Mouse (Mus musculus) activated CD4-positive, CD25-positive, alpha-beta regulatory T cell, adult 4 months (primary cell): ENCODE data around the gene Ppp2r2c. TPM values are rescaled to one million over a fixed set of nuclear protein-coding genes. Genes with fewer than 3 reads are reported as not detected.

Experiments used
- ATAC-seq: one replicate; pipeline ENCODE4 v1.8.0; 2017
- polyA plus RNA-seq, 2 experiments: library from polyadenylated mRNA; unstranded; fragments of 100-300 nt; shearing (Covaris generic); gene quantifications; one replicate each; pipeline ENCODE4 v1.2.1; 2017

Gene Ppp2r2c
- polyA plus RNA-seq, 2 experiments from 2014 or later, result not detected

DNA sequence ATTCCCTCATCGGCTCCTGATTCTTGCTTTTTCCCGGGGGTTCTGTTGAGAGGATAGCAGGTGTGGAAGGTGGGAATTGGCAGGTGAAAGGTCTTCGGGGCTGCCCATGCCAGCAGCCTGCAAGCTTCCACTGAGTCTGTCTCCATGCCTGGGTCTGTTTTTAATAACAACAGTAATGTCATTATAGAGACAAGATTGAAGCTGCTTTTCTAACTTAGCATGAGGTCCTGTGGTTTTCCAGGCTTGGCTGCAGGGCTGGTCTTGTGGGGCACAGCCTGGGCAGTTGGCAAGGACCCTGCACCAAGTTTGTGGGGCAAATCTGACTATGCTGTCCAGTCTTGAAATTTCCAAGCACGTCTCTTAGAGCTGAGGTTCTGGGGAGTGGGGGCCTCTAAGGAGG is 7.6 kb downstream of the Ppp2r2c start:
- no peak for ATAC-seq

- no peak for ATAC-seq
Observed at GRCm38 (mm10) chr5:36876777-36877396, 8.6 kb downstream of the Ppp2r2c start.

GRCm38 (mm10) chr5:36877641-36878040 is 9.3 kb downstream of the Ppp2r2c start:
- ATAC-seq, result no peak

DNA sequence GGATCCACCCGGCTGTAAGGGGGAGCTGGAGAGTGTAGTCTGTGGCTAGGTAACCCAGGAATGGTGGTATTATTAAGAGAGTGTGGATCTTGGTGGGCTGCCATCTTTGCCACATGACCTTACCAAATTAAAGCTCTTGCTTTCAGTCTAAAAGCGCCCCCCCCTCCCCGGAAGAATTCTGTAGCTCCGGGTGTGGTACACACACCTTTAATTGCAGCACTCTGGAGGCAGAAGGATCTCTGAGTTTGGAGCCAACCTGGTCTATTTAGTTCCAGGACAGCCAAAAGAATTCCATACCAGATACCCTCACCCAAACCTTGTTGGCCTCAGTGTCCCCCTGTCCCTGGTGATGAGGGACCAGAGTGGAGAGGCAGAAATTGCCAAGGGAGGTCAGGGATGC is 10.5 kb downstream of the Ppp2r2c start:
- no peak for ATAC-seq

- ATAC-seq, result no peak
Observed at GRCm38 (mm10) chr5:36880622-36881021, 12.3 kb downstream of the Ppp2r2c start.

- ATAC-seq, result no peak
Observed at GRCm38 (mm10) chr5:36883516-36883915, 15.2 kb downstream of the Ppp2r2c start.

GRCm38 (mm10) chr5:36885067-36885466 is 16.8 kb downstream of the Ppp2r2c start:
- no peak for ATAC-seq

- ATAC-seq, result no peak
Observed at GRCm38 (mm10) chr5:36885595-36885994, 17.3 kb downstream of the Ppp2r2c start.

- no peak for ATAC-seq
Observed at GRCm38 (mm10) chr5:36886298-36886697, 18.0 kb downstream of the Ppp2r2c start.

DNA sequence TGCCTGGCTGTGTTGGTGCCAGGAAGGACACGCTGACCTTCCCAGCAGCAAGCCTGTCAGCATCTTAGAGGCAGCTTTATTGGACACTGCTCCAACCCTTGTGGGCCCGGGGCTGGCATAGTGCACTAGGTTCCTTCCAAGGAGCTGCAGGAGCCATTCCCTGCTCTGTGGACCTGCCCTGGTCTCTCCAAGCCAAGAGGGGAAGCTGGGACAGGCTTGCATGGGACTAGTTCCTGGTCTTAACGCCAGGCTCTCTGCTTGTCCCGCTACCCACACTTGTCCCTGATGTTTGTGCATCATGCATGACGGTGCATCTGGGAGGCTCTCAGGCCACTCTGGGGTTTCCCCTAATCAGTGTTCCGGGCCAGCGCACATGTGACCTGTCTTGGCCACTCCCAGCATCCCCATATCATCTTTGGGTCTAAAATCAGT is 18.6 kb downstream of the Ppp2r2c start:
- ATAC-seq, result no peak

DNA sequence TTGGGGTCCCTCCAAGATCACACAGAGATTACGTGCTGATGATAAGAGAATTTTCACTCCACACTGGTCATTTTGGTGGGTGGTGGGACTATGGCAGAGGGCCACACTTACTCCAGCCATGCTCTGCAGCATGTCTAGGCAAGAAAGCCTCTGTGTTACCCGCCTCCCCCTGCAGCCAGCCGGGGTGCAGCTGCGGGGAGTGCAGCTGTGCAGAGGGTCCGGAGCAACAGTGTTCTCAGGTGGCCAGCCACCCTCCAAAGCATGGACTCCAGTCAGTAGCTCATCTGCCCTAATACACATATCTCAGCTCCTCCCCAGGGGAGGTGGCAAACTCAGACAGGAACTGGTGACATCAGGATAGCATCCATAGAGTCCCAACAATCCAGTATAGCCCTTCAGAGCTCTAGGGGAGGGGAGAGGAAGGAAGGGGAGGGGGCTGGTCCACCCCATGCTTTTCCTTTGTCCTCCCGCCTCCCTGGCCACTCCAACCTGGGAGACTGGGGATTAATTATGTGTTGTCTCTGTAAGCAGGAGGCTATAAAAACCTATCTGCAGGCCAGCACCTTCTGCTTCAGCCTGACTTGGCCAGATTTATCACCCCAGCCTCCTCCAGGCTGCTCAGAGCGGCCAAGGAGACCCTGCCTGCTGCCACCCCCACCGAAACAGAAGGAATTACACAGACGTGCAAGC is 19.1 kb downstream of the Ppp2r2c start:
- no peak for ATAC-seq

GRCm38 (mm10) chr5:36888501-36888900 is 20.2 kb downstream of the Ppp2r2c start:
- ATAC-seq, result no peak

GRCm38 (mm10) chr5:36888911-36889310 is 20.6 kb downstream of the Ppp2r2c start:
- ATAC-seq, result no peak

DNA sequence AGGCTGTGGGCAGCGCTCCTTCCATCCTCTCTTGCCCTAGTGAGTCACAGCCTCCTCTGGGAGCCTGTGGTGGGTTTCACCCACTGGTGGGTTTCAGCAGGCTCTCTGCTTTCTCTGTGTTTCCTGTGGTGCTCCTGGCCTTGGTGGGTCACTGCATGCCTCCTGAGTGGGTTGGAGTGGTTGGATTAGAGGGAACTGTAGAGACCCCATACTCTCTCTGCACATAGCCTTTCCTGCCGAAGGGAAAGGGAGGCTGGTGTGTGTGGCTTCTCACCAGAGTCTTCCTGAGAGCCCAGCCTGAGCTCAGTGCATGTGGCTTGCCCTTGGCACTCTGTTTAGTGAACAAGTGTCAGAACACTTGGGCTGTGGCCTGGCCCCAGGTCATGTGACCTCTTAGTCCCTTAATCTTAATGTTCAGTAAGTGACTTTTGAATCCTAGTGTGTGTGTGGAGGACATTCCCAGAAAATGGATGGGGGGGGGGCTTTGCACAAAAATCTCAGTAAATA is 21.1 kb downstream of the Ppp2r2c start:
- no peak for ATAC-seq

DNA sequence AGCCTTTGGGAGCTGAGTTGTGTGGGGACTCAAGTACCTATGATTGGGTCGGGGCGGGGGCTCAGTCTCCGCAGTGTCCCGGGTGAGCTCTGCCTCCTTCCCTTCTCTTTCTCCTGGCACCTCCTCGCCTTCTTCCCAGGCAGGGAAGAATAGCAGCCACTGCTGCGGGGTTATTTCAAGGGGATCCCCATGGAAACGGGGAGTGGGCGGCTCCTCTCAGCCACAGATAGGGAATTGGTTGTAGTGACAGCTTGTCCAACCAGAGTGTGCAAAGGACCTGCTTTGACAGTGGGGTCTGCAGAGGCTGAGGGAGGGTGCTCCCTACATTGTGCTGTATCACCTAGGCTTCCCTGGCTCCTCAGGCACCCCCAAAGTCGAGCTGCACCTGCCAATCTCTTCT is 22.5 kb downstream of the Ppp2r2c start:
- ATAC-seq, result no peak

- ATAC-seq, result no peak
Observed at GRCm38 (mm10) chr5:36891793-36892470, 23.6 kb downstream of the Ppp2r2c start.

- ATAC-seq, result no peak
Observed at GRCm38 (mm10) chr5:36893263-36893662, 24.9 kb downstream of the Ppp2r2c start.

DNA sequence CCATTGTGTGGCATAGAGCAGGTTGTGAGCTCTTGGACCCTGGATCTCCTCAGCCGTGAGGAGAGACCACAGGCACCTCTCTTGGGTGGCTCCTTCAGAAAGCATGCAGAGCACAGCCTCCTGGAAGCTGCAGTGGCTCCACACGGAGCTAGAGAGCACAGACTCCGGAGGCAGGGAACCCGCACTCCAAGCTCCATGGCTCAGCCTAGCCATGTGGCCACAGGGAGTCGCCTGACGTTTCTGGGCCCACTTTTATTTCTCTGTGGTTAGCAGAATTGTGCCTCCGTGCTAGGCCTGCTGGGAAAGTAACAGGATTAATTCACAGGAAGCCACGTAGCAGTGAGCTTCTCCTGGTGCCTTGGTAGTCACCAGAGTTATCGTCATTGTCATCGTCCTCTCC is 25.8 kb downstream of the Ppp2r2c start:
- no peak for ATAC-seq

- no peak for ATAC-seq
Observed at GRCm38 (mm10) chr5:36894604-36895368, 26.5 kb downstream of the Ppp2r2c start.

DNA sequence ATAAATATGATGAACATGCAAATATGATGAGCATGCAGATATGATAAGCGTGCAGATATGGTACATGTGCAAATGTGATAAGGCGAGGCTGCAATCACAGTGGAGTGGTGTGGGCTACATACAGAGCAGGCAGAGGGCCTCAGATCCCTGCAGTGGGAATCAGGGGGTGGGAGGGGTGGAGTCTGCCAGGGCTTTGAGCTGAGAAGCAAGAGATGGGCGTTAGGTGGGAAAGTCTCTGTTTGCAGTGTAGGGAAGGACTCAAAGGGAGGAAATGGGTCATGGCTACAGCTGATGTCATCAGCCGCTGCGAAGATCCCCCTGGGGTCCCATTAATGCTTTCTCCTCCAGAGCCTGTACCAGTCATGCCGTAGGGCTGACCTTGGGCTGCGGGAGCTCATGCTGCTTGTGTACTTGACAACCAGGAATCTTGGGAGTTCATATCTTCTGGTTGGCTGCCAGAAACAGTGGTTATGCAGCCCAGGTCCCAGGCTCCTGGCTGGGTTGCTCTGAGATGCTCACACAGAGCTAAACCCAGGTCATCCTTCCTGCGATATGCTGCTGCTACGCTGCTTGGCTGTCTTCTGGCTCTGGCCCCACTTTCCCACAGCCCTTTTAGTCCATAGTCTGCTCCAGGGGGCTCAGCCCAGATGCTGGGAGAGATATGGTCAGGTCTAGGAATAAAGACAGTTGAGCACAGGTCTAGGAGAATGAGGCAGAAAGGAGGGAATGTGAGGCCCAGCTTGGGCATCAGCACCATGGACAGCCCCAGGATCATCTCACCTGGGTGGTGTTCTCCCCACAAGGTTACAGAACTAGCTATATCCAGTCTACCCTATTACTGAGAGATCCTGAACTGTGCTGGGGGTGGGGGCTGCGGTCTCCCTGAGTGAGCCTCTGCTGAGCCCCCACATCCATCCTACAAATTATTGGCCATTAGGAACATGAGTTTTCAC is 27.6 kb downstream of the Ppp2r2c start:
- ATAC-seq, result no peak

DNA sequence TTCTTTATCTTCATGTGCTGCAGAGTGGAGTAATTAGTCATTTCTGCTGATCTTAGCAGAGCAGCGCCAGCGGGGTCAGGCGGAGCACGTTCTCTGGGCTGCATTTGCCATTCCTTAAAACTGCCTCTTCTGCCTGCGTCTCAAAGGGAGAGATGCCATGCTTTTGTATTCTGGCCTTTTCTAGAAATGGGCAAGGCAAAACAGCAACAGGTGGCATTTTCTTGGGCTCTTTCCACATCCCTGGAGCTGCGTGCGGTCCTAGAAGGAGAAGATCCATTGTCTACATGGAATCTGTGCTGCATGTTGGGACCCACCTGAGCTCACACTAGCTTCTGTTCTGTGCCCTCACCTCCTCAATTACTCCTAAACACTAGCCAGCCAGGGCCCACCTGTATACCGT is 29.7 kb downstream of the Ppp2r2c start:
- ATAC-seq, result no peak
